Mouse (Mus musculus): ENCODE data around the gene Sox18. TPM values are rescaled to one million over a fixed set of nuclear protein-coding genes. Genes with fewer than 3 reads are reported as not detected.

The Sox18 gene
- total RNA-seq (2023) = under 1 TPM in 1 of 2 experiments, not detected in 1; 0.42 TPM

GRCm38 (mm10) chr2:181671326-181671725 lies at the start of gene Sox18:
Gene Sox18 (minus strand): TSS chr2:181671640.

DNA sequence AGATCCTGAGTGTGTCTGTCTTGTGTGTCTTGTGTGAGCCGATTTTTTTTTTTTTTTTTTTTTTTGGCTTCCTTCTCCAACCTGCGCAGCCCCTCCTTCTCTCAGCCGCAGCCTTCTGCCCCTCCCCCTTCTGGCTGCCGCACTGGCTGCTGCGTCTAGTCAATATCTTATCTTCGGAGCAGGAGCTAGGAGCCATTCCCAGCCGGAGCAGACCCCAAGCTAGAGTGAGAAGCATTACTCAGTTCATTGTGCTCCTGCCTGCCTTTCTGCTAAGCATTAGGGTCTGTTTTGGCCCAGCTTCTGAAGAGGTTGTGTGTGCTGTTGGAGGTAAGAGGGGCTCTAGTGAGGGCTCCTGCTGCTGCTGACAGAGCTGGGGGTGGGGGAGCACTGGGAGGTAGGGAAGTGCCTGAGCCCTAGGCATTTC lies 43.5 kb upstream of the Sox18 start, which contains the start of gene Oprl1:
Gene Oprl1 (plus strand): TSS at position 114 of the 424 bp plus-strand sequence.

GRCm38 (mm10) chr2:181698241-181698640 lies 26.8 kb upstream of the Sox18 start, which contains the start of gene Lkaaear1:
Gene Lkaaear1 (minus strand): TSS chr2:181698442.

DNA sequence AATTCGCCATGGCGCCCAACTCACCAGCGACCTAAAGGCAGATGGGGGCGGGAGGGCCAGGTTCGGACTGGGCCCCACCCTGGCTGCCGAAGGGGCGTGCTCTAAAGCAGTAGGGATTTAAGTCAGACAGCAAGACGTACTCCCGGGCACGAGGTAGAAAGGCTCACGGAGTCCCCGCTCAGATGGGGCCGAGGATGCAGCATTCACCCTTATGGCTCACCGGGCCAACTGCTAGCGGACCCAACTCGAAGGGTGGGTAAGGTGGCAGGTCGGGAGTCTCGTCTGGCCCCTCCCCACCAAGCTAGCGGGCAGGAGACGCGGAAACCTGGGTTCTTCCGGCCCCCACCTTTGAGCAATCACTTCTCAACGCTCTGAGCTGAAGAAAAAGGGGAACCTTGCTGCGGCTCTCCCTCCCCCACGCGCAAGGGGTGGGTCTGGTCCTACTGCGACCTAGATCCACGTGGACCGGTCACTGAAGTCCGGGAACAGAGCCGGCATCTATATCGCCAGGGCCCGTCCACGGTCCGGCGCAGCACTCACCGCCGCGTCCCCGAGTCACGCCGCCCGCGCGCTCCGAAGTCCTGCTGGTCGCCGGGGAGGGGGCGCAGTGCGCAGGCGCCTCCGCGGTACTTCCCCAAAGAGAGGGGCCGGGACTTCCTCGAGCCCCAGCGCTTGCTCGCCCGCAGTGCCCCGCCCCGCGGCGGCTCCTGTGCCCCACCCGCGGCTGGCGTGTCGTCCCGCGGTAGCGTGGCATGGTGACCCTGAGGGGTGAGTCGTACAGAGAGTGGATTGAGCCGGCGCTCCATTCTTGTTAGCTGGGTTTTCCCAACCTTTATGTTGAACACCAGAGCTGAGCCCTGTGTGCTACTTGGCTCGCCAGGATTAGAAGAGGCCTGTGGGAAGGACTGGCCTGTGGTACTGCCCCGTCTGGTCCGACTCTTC lies 22.2 kb upstream of the Sox18 start, which contains the start of gene Rgs19:
Gene Rgs19 (minus strand): TSS at position 639 of the 942 bp plus-strand sequence.

GRCm38 (mm10) chr2:181679951-181680715 lies 8.7 kb upstream of the Sox18 start, which contains the start of gene Tcea2:
Gene Tcea2 (plus strand): TSS chr2:181680310.

DNA sequence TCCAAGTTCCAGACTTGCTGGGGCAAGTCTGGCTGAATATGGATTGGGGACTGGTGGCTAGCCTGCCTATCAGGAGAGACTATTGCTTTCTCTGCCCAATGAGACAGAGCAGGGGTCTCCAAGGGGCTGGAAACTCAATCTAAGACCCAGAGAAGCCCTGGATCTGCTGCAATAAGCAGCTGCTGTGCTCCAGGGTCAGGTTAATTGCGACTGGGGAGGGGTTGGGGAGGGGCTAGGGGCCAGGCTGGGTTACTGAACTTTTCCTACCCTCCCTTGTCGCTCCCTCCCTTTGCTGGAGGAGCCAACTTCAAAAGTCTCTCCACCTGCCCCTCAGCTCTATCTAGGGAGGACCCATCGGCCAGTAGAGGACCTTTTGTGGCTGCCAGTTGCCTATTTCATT lies 14.7 kb downstream of the Sox18 start, which contains the start of gene Gm29797:
Gene Gm29797 (plus strand): TSS at position 301 of the 400 bp plus-strand sequence.

Other genes starting within 250 kb of the Sox18 start
- gene Zbtb46, start 212.2 kb downstream of the Sox18 start, total RNA-seq (2023) = 1 to 10 TPM; 1.6 to 2.0 TPM
- not detected for gene Abhd16b, start 178.4 kb downstream of the Sox18 start, total RNA-seq (2023)
- gene Tpd52l2, start 174.5 kb downstream of the Sox18 start, total RNA-seq (2023) = 10 to 100 TPM; 57.1 to 59.7 TPM
- 100 to 1,000 TPM; 109 to 117 TPM for gene Dnajc5, start 151.2 kb downstream of the Sox18 start, total RNA-seq (2023)
- 100 to 1,000 TPM in 1 of 2 experiments, 10 to 100 TPM in 1; 97.4 to 125 TPM for gene Uckl1, start 86.7 kb downstream of the Sox18 start, total RNA-seq (2023)
- gene Prpf6, start 79.8 kb downstream of the Sox18 start, total RNA-seq (2023) = 10 to 100 TPM; 35.1 to 37.0 TPM
- gene Zfp512b, start 78.8 kb downstream of the Sox18 start, total RNA-seq (2023) = 10 to 100 TPM; 10.1 to 15.1 TPM
- 10 to 100 TPM in 1 of 2 experiments, 1 to 10 TPM in 1; 8.4 to 10.1 TPM for gene Samd10, start 72.4 kb downstream of the Sox18 start, total RNA-seq (2023)
- gene Gm29797, start 14.6 kb downstream of the Sox18 start, total RNA-seq (2023) = not detected
- gene Tcea2, start 8.7 kb upstream of the Sox18 start, total RNA-seq (2023) = 10 to 100 TPM in 1 of 2 experiments, 1 to 10 TPM in 1; 7.9 to 12.8 TPM
- 100 to 1,000 TPM; 273 to 360 TPM for gene Rgs19, start 22.3 kb upstream of the Sox18 start, total RNA-seq (2023)
- gene Lkaaear1, start 26.8 kb upstream of the Sox18 start, total RNA-seq (2023) = not detected
- under 1 TPM; 0.18 to 0.35 TPM for gene Oprl1, start 43.4 kb upstream of the Sox18 start, total RNA-seq (2023)
- gene Myt1, start 91.7 kb upstream of the Sox18 start, total RNA-seq (2023) = not detected
- 10 to 100 TPM; 23.3 to 26.9 TPM for gene Pcmtd2, start 166.2 kb upstream of the Sox18 start, total RNA-seq (2023)
- gene Polr3k, start 192.7 kb upstream of the Sox18 start, total RNA-seq (2023) = 10 to 100 TPM in 1 of 2 experiments, 1 to 10 TPM in 1; 8.0 to 10.1 TPM